Mouse (Mus musculus) intestine, embryonic 16.5 days (tissue): ENCODE data around the gene Rpl3l. TPM values are rescaled to one million over a fixed set of nuclear protein-coding genes. Genes with fewer than 3 reads are reported as not detected.

Experiments
- ATAC-seq: fragments of 200-750 bp; cut with Nextera tagmentation; 2 replicates; pipeline ENCODE4 v1.8.0; 2017; ENCODE audit warnings: moderate TSS enrichment, moderate library complexity
- H3K27ac ChIP-seq: fragments of 300-500 bp; sonication (generic); 2 replicates; pipeline ENCODE4 v1.5.1; 2014; ENCODE audit warnings: mild to moderate bottlenecking, low read length
- H3K27me3 ChIP-seq: fragments of 300-500 bp; sonication (generic); replicated peaks from 2 replicates; pipeline ENCODE4 v1.6.1; 2014; ENCODE audit warnings: low read length, control low read depth, mixed read lengths; ENCODE audit not compliant: control insufficient read depth, insufficient read depth
- H3K36me3 ChIP-seq: fragments of 300-500 bp; sonication (generic); 2 replicates; pipeline ENCODE4 v1.6.1; 2014; ENCODE audit warnings: low read length, control low read depth; ENCODE audit not compliant: control insufficient read depth, insufficient read depth
- H3K4me1 ChIP-seq: fragments of 300-500 bp; sonication (generic); 2 replicates; pipeline ENCODE4 v1.6.1; 2014; ENCODE audit warnings: low read length, control low read depth, mixed read lengths; ENCODE audit not compliant: control insufficient read depth, insufficient read depth
- H3K4me2 ChIP-seq: fragments of 300-500 bp; sonication (generic); 2 replicates; pipeline ENCODE4 v1.6.1; 2014; ENCODE audit warnings: low read depth, low read length, control low read depth
- H3K4me3 ChIP-seq: fragments of 300-500 bp; sonication (generic); 2 replicates; pipeline ENCODE4 v1.5.1; 2014; ENCODE audit warnings: mild to moderate bottlenecking, low read length
- H3K9ac ChIP-seq: fragments of 300-500 bp; sonication (generic); 2 replicates; pipeline ENCODE4 v1.6.1; 2014; ENCODE audit warnings: low read depth, low read length
- H3K9me3 ChIP-seq: fragments of 300-500 bp; sonication (generic); 2 replicates; pipeline ENCODE4 v1.6.1; 2016; ENCODE audit warnings: low read length, control low read depth; ENCODE audit not compliant: control insufficient read depth
- WGBS: fragments of 180-500 bp; shearing (Covaris S2); extraction: QIAGEN DNeasy Blood & Tissue Kit; methylation state at CpG from one replicate; pipeline ENCODE4 v1.1.7; 2014; 5-methylcytosine and 5-hydroxymethylcytosine counted together
- polyA plus RNA-seq: library from polyadenylated mRNA; unstranded; fragments of >200 nt; fragmentation: Nextera tagmentation; extraction: Ambion mirVana; gene quantifications from 2 replicates; pipeline ENCODE4 v1.2.1, GENCODE M21; 2015

Rpl3l gene
- not detected in 2 replicates for polyA plus RNA-seq

- Histone ChIP-seq H3K27me3 (no peaks in the 10 kb centered on the region), H3K36me3 (no peaks in the 10 kb centered on the region), H3K4me3 (no peak within 1 kb of the TSS), H3K9me3 (no peaks in the 10 kb centered on the region), H3K27ac (no peak within 1 kb of the TSS), H3K4me1 (peaks cover 6% of the 10 kb centered on the region), H3K9ac (no peak within 1 kb of the TSS), H3K4me2 (no peak within 1 kb of the TSS)
- WGBS = 70% methylated on average over 2 of the region's 2 CpGs
- ATAC-seq = no peak
Observed at GRCm38 (mm10) chr17:24727618-24728017, at the start of gene Rpl3l. Rpl3l (plus strand) TSS chr17:24727820.

GRCm38 (mm10) chr17:24686514-24686913, 41.1 kb upstream of the Rpl3l start:
- ATAC-seq = peak; percentile 43

GRCm38 (mm10) chr17:24687146-24687595, 40.4 kb upstream of the Rpl3l start:
- Histone ChIP-seq H3K4me2 (peak overlapping the region; percentile 51), H3K4me3 (peak overlapping the region; percentile 37), H3K9ac (peak overlapping the region; percentile 56), H3K36me3 (peaks cover 4% of the 10 kb centered on the region), H3K27ac (no peak overlapping the region), H3K4me1 (peaks cover 12% of the 10 kb centered on the region), H3K9me3 (no peaks in the 10 kb centered on the region), H3K27me3 (peaks cover 33% of the 10 kb centered on the region)
- 3% methylated on average over 25 of the region's 25 CpGs for WGBS
- ATAC-seq = peak; percentile 73

More at GRCm38 (mm10) chr17:24686514-24686913, 41.1 kb upstream of the Rpl3l start:
- peaks cover 8% of the 10 kb centered on the region for H3K36me3 ChIP-seq
- H3K27ac ChIP-seq = no peak overlapping the region
- H3K4me2 ChIP-seq = peak overlapping the region; percentile 9; the same call in 1 of the 2 replicates
- H3K4me3 ChIP-seq = no peak overlapping the region
- 28% methylated on average over 16 of the region's 16 CpGs for WGBS
- peaks cover 12% of the 10 kb centered on the region for H3K4me1 ChIP-seq
- peaks cover 33% of the 10 kb centered on the region for H3K27me3 ChIP-seq
- H3K9ac ChIP-seq = no peak overlapping the region
- no peaks in the 10 kb centered on the region for H3K9me3 ChIP-seq

- Histone ChIP-seq H3K4me3 (peak overlapping the region; percentile 37), H3K27me3 (peaks cover 33% of the 10 kb centered on the region), H3K27ac (no peak overlapping the region), H3K4me1 (peaks cover 12% of the 10 kb centered on the region), H3K9me3 (no peaks in the 10 kb centered on the region), H3K9ac (peak overlapping the region; percentile 56), H3K36me3 (0 out of 2 replicates have a peak, but pooled peaks cover 4% of the 10 kb centered on the region), H3K4me2 (peak overlapping the region; percentile 51)
- peak; percentile 41 for ATAC-seq
- WGBS = 19% methylated on average over 23 of the region's 23 CpGs
Observed at GRCm38 (mm10) chr17:24687599-24687998, 40.0 kb upstream of the Rpl3l start.

GRCm38 (mm10) chr17:24689251-24690081, 38.2 kb upstream of the Rpl3l start, which contains the start of gene Syngr3:
Syngr3 (minus strand) TSS chr17:24689955.
- ATAC-seq = no peak
- peak within 1 kb of the TSS; percentile 53 for H3K9ac ChIP-seq

GRCm38 (mm10) chr17:24692385-24692784, 35.2 kb upstream of the Rpl3l start:
- peaks cover 25% of the 10 kb centered on the region for H3K4me1 ChIP-seq
- H3K27me3 ChIP-seq = peaks cover 30% of the 10 kb centered on the region
- H3K27ac ChIP-seq = no peak overlapping the region
- no peaks in the 10 kb centered on the region for H3K9me3 ChIP-seq
- H3K9ac ChIP-seq = no peak overlapping the region
- ATAC-seq = no peak
- H3K4me3 ChIP-seq = no peak overlapping the region
- H3K36me3 ChIP-seq = peaks cover 5% of the 10 kb centered on the region; the same call in 1 of the 2 replicates
- WGBS = 87% methylated on average over 5 of the region's 5 CpGs
- no peak overlapping the region for H3K4me2 ChIP-seq

More at GRCm38 (mm10) chr17:24689251-24690081, 38.2 kb upstream of the Rpl3l start, which contains the start of gene Syngr3:
- Histone ChIP-seq H3K4me1 (peaks cover 12% of the 10 kb centered on the region), H3K9me3 (no peaks in the 10 kb centered on the region), H3K36me3 (peaks cover 5% of the 10 kb centered on the region; the same call in 1 of the 2 replicates), H3K27ac (no peak within 1 kb of the TSS), H3K4me3 (peak within 1 kb of the TSS; percentile 50), H3K27me3 (peaks cover 33% of the 10 kb centered on the region), H3K4me2 (peak within 1 kb of the TSS; percentile 81)
- WGBS = 2% methylated on average over 55 of the region's 55 CpGs

GRCm38 (mm10) chr17:24695326-24696010, 32.2 kb upstream of the Rpl3l start:
- Histone ChIP-seq H3K4me2 (peak overlapping the region; percentile 68), H3K9me3 (no peaks in the 10 kb centered on the region), H3K4me1 (peaks cover 23% of the 10 kb centered on the region), H3K27ac (peak overlapping the region; percentile 90), H3K27me3 (peaks cover 2% of the 10 kb centered on the region), H3K36me3 (peaks cover 8% of the 10 kb centered on the region; the same call in 1 of the 2 replicates), H3K9ac (peak overlapping the region; percentile 90), H3K4me3 (peak overlapping the region; percentile 84)
- 5% methylated on average over 49 of the region's 51 CpGs for WGBS
- ATAC-seq = peak; percentile 14

- under 1% methylated on average over 73 of the region's 76 CpGs for WGBS
- peaks cover 10% of the 10 kb centered on the region for H3K36me3 ChIP-seq
- peak within 1 kb of the TSS; percentile 90 for H3K9ac ChIP-seq
- H3K4me2 ChIP-seq = peak within 1 kb of the TSS; percentile 68
- H3K4me3 ChIP-seq = peak within 1 kb of the TSS; percentile 84
- H3K4me1 ChIP-seq = peaks cover 23% of the 10 kb centered on the region
- H3K27ac ChIP-seq = peak within 1 kb of the TSS; percentile 90
- no peaks in the 10 kb centered on the region for H3K9me3 ChIP-seq
- H3K27me3 ChIP-seq = no peaks in the 10 kb centered on the region
- peak; percentile 90 for ATAC-seq
Observed at GRCm38 (mm10) chr17:24696011-24696697, 31.5 kb upstream of the Rpl3l start, which contains the start of the genes Gfer and Noxo1. Gfer (minus strand) TSS chr17:24696156. Noxo1 (plus strand) TSS chr17:24696234.
